Mouse (Mus musculus): ENCODE measurements around the gene Nufip1. TPM values are rescaled to one million over a fixed set of nuclear protein-coding genes. Genes with fewer than 3 reads are reported as not detected.

The Nufip1 gene
- 7.5 and 7.9 TPM in 2 replicates for polyA plus RNA-seq (2015; fragmentation: Nextera tagmentation; extraction: Ambion mirVana)

GRCm38 (mm10) chr14:76110396-76111221 is at the start of gene Nufip1, which contains the start of gene Gpalpp1:
Gene Nufip1, plus strand, starts transcription at chr14:76110891.
Gene Gpalpp1, minus strand, starts transcription at chr14:76110760.

Other genes starting within 250 kb of the Nufip1 start
- gene Kctd4, start 155.9 kb upstream of the Nufip1 start, polyA plus RNA-seq (2015; fragmentation: Nextera tagmentation; extraction: Ambion mirVana), result 0.51 and 0.59 TPM in 2 replicates
- gene Gtf2f2, start 100.0 kb upstream of the Nufip1 start, polyA plus RNA-seq (2015; fragmentation: Nextera tagmentation; extraction: Ambion mirVana), result 30.6 and 30.9 TPM in 2 replicates
- gene Gpalpp1, start 131 bp upstream of the Nufip1 start, polyA plus RNA-seq (2015; fragmentation: Nextera tagmentation; extraction: Ambion mirVana), result 7.2 and 7.5 TPM in 2 replicates